Mouse (Mus musculus) left cerebral cortex, postnatal 36 days (tissue): ENCODE measurements around the gene Sys1. TPM values are rescaled to one million over a fixed set of nuclear protein-coding genes. Genes with fewer than 3 reads are reported as not detected.
A peak's percentile ranks its signal among the peaks of the same experiment; 100 is the strongest.

ENCODE experiments used
- DNase-seq, 2 experiments: peaks; one replicate each; pipeline ENCODE4 v3.0.0; 2021 to 2022; ENCODE audit warnings: low spot score in 2 of 2, mixed read lengths in 1 of 2
- intact Hi-C: fragments of 180-260 bp; cut with DNase I; formaldehyde crosslinking; loops from one replicate; pipeline ENCODE4 v1.15.1; 2025
- total RNA-seq, 2 experiments: library from RNA; stranded (reverse); gene quantifications; 2 replicates each; pipeline ENCODE4 v1.2.3; 2021

Gene Sys1
- total RNA-seq, 2 experiments from 2014 or later = 34.7 to 40.4 TPM

DNA sequence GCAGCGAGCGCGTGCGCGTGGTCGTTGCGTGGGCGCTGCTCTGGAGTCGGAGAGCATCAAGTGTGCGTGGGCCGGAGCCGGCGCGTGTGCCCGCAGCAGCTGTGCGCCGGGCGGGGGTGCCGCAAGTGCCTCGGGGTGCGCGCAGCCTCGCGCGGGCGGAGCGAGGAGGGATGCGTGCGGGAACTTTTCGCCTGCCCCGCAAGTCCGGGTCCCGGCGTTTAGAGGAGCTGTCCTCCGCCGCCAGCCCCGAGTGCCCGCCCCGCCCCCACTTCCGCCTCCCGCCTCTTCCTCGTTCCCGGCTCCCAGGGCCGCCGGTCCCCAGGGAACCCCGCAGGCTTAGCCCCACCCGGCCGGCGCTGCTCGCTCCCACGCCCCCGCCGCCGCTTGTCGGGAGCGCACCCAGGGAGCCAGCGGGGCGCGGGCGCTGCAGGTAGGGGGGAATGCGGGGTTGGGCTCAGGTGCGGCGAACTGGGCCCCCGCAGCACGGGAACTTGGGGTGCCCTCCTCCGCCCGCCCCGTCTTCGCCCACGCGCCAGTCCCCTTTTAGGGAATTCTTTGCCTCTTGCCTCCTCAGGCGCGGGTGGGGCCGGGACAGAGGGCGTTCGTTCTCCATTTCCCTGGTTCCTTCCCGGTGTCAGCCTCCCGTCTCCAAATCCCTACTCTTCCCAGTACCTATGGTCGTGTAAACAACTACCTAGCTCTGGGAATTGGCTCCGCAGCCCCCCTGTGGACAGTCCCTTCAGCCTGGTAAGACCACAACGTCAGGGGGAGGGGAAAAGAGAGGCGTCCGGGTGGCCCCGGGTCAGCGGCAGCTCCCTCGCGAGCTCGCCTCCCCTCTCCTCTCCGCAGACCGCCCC is 29.7 kb downstream of the Sys1 start:
- DNase-seq = peak; percentile 67 to 91
- intact Hi-C loops = loop anchor here (5.0 kb wide), 1 partner anchor 71 kb away; no protein-coding TSS in a partner anchor

DNA sequence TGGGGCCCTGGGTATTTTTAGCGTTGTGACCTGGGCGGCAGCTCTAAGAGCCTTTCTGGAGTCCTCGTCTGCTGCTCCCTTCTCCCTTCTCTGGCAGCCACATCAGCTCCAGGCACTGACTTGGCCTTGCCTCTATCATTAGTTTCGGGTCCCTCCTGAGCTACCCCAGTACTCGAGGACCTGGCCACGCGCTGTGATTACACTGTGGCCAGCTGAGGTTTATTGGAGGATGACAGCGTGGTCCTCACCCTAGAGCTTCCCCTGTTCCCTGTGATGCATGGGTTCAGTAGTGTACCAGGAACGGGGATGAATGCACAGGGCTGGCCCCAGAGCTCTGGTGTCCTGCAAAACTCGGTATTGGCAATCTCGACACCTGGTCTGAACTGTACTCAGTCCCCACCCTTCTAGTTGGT is 30.4 kb downstream of the Sys1 start:
- DNase-seq = no peak
- intact Hi-C loops = loop anchor here (5.0 kb wide), 1 partner anchor 70 kb away; no protein-coding TSS in a partner anchor

DNA sequence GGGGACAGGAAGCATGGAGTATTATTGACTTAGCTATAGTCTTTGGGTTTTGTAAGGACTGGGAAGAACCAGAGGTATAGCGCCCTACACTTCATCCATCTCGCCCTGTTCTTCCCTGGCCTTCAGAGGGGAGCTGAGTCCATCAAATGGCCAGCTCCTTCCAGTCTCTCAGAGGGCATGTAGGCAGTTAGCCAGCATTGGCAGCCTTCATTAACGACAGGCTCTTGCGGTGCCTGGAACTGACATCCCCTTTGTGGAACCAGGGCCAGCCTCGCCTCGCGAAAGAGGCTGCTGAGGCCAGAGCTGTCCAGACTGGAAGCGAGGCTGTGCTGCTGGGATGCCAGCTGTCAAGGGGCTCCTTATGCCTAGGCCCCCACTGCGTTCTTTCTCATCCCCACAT is 31.0 kb downstream of the Sys1 start:
- intact Hi-C loops = loop anchor here (5.0 kb wide), 1 partner anchor 69 kb away; no protein-coding TSS in a partner anchor
- DNase-seq = peak; percentile 34 to 39

DNA sequence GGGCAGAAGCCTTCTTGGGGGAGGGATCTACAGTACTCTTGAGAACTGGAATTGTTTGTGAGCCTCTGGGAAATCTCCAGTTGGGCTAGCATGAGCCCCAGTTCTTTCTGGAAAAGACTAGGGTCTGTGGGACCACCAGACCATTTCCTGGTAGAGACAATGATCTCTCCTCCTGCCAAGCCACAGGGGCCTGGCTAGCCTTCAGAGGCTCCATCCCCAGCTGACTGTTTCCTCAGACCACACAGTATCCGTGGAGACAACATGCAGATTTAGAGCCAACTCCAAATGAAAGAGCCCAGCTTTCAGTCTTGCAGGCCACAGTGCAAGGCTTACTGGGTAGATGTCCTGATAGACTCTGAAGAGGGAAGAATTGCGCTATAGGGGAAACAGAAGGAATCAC is 37.4 kb downstream of the Sys1 start:
- intact Hi-C loops = no loop called here
- no peak for DNase-seq

DNA sequence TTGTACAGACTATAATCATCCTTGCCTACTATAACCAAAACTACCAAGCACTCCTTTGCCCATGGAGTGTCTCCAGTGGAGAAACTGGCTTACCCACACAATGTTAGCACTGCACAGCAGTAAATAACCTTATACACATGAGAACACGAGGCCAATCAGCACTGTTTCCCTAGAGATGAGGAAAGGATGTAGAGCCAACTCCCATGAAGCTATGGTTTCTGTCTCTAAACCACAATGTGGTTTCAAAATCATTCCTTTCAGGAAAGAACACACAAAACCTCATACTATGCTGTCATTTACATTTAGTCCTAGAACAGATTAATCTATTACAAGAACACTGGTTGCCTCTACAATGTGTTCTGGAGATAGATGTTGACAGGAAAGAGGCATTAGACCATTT is 39.6 kb downstream of the Sys1 start:
- no peak for DNase-seq
- intact Hi-C loops = loop anchor here (2.0 kb wide), 1 partner anchor 36 kb away; the partner anchor contains the start of gene Gm20458

DNA sequence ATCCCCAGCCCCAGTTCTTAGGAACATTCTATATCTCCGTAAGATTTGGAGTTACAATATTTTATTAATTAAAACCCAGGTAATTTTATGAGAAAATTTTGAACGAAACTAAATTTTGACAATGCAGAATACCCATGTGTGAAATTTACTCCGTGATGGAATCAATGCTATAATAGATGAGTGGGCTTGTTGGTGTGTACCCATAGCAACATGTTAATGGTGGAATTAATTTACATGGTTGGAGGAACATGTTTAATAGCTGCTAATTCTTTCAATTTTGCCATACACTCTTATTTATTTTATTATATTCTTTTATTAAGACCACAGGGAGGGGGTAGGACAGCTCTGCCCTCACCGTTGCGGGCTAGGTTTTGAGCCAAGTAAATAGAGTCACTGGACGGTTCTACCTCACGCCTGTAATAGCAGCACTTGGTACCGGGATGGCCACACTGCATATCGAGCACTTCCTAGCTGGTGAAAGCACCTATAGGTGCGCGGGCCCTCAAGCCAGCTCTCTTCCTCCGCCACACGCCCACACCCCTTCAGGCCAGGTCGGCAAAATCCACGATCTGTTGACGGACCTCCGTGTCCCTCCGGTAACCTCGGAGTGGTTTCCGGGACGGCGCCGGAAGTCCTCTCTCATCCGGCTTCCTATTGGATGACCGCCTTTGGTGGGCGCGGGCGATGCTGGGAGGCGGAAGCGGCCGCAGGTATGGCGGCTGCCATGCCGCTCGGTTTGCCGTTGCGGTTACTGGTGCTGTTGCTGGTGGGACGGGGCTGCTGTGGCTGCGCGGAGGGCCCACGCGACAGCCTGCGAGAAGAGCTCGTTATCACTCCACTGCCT is 40.3 kb downstream of the Sys1 start, which contains the start of gene Pigt:
Gene Pigt, plus strand, starts transcription at position 674 of the 844 bp plus-strand sequence.
- DNase-seq = peak; percentile 86 to 90
- intact Hi-C loops = loop anchor here (2.0 kb wide), 1 partner anchor 36 kb away; the partner anchor contains the start of gene Gm20458

DNA sequence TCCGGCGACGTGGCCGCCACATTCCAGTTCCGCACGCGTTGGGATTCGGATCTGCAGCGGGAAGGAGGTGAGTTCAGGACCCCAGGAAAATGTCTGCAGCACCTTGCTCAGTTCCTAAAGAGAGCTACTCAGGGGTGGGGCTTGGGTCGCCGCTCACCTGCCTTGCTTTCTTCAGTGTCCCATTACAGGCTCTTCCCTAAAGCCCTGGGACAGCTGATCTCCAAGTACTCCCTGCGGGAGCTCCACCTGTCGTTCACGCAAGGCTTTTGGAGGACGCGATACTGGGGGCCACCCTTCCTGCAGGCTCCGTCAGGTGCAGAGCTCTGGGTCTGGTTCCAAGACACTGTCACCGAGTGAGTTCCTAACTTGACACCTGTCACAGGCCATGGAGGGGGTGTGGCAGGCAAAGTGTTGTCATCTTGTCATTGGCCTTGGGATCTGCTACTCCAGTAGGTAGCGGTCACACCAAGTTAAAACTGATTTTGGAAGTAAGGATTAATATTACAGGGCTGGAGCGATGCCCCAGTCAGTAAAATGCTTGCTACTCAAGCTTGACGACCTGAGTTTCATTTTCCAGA is 41.0 kb downstream of the Sys1 start:
- intact Hi-C loops = loop anchor here (2.0 kb wide), 1 partner anchor 37 kb away; the partner anchor contains the start of gene Gm20458
- no peak for DNase-seq

DNA sequence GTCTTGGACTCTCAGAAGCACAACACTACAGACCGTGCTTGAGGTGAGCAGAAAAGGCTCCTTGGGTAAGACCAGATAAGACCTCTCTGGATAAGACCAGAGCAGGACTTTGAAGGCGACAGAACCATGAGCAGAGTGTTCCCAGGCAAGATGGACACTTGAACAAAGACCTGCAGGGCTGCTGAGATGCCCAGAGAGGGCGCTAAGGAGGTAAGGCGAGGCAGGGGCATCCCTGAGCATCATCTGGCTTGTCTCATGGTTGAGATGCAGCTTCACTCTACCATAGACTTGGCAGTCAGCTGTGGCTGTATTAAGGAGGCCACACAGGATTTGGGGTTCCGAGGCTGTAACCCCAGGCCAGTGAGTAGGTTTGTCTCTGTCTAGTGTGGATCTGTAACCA is 42.6 kb downstream of the Sys1 start:
- DNase-seq = no peak
- intact Hi-C loops = no loop called here

DNA sequence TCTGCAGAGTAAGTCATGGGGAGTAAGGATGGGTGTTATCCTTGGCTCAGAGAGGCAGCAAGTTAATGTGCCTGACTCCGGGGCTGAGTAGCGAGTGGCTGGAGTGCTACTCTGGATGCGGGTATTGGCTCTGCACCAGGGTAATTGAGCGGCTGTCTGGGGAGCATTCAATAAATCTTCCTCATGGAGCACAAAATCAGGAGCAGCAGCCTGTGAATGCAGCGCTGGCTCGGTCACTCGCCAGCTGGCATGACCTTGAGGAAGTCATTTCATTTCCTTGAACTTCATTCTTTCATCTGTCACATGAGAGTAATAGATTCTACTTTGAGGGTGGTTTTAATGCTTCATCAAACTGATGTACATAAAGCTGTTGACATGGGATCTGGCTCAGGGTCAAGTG is 43.7 kb downstream of the Sys1 start:
- DNase-seq = no peak
- intact Hi-C loops = no loop called here

DNA sequence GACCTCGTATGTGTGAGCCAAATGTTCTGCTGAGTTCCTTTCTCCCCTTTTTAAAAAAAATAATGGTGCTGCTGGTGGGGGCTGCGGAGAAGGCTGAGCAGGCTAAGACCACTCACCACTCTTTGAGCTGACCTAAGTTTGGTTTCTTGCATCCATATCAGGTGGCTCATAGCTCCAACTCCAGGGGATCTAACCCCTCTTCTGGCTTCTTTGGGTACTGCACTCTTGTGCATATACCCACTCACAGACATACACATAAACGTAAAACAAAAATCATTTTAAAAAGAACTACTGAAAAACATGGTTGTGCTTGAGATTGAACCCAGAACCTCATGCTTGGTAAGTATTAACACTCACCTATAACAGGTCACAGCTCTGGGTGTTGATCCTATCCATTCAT is 48.2 kb downstream of the Sys1 start:
- intact Hi-C loops = no loop called here
- DNase-seq = no peak

DNA sequence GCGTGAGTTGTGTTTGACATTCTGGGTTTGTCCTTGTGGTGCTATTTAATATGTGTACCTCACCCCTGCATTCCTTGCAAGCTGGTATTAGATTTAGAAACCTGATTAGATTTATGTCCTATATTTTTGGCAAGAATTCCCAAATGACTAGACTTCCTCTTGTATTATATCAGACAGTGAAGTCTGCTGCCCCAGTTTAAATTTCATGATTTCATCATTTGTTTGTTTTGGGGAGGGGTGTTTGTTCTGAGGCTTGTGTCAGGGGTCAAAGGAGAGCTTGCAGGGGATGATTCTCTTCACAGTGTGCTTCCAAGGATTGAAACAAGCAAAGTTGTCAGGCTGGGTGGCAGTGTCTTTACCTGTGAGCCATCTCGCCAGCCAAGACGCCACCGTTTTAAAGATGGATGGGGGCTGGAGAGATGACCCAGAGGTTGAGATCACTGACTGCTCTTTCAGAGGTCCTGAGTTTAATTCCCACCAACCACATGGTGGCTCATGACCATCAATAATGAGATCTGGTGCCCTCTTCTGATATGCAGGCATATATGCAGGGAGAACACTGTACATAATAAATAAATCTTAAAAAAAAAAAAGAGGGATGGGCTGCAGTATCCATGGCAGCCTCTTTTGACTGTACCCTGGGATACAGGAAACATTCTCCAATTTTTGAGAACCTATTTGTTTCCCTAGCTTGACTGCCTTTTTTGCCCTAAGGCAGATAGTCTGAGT is 49.0 kb downstream of the Sys1 start:
- intact Hi-C loops = no loop called here
- no peak for DNase-seq

DNA sequence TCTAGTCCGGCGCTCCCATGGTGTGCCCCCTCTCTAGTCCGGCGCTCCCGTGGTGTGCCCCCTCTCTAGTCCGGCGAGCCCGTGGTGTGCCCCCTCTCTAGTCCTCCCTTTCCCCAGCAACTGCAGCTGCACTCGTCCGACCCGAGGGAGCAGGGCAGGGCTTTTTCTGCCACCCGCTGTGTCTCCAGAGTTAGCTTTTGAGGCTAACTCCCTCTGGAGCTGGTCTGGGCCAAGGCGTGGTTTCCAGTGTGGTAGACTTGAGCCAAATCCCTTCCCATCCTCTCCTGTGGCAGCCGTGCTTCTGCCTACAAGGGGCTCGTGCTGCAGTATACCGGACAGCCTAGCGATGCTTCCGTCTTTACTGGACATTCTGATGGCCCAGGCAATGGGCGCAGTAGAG is 51.0 kb downstream of the Sys1 start:
- no peak for DNase-seq
- intact Hi-C loops = no loop called here

DNA sequence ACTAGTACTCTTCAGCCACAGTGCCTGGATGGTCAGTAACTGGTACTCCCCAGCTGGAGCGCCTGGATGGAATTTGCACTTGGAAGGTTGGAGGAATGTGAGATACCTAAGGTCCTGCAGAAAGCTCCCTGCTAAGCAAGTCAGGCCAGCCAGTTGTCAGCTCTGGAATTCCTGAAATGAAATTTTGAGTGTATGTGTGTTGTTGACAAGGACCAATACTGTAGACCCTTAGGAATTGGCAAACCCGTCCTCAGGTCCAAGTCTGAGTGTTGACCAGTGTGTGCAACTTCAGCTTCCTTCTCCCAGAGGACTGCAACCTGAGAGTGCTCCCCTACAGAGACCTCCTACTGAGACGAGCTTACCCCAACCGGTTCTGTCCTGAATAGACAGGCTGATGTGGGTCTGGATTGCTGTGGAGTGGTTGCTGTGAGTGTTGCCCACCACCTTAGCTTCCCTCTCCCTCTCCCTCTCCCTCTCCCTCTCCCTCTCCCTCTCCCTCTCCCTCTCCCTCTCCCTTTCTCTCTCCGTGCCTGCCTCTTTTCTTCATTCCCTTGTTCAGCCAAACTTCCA is 53.9 kb downstream of the Sys1 start:
- DNase-seq = no peak
- intact Hi-C loops = loop anchor here (10.0 kb wide), 1 partner anchor 96 kb away; no protein-coding TSS in a partner anchor

DNA sequence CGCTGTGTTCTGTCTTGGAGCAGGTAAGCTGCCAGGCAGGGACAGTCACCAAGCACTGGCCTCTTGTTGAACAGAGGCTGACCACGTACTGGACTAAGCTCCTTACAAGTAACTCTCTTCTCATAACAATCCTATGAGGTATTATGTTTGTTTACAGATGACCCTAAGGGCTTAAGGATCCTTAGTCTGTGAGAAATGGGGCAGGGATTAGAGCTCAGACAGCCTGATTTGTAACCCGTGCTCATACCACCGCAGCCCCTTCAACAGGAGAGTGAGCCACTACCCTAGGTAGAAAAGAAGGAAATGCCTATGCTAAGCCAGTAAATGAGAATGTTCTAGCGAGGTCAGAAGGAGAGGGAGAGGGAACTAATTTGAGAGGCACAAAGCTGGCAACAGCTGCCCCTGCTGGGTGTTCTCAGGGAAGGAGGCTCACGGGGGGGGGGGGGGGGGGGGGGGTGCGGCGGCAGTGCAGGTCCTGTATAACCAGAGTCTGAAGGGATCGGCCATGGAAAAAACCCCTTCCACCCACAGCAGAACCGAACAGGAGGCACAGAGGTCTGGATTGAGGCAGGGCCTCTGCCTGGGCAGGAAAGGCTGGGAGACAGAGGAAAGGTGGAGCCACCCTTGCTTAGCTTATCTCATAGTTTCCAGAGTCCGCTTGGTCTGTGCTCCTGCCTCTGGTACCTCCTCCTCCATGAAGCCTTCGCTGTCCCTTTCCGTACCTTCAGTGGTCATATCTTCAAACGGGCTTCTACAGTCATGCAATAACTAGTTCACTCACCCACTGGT is 55.6 kb downstream of the Sys1 start:
- intact Hi-C loops = loop anchor here (10.0 kb wide), 1 partner anchor 98 kb away; no protein-coding TSS in a partner anchor
- DNase-seq = no peak

DNA sequence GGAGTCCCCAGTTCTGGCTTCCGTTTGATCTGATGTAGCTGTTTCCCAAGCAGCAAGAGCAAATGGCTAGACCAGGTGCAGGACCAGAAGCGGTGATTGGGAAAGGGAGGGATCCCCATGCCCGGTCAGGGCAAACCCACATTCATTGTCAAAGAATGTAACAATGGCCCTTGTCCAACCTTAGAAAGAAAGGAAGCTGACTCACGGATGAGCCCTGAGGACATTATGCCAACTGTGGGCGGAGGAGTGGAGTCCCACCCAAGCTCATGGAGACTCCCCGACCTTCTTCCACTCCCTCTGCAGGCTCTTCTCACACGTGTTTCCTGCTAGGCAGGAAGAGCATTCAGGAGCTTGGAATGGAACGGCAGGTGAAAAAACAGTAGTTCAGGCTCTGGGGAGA is 56.6 kb downstream of the Sys1 start:
- no peak for DNase-seq
- intact Hi-C loops = loop anchor here (10.0 kb wide), 1 partner anchor 99 kb away; no protein-coding TSS in a partner anchor

DNA sequence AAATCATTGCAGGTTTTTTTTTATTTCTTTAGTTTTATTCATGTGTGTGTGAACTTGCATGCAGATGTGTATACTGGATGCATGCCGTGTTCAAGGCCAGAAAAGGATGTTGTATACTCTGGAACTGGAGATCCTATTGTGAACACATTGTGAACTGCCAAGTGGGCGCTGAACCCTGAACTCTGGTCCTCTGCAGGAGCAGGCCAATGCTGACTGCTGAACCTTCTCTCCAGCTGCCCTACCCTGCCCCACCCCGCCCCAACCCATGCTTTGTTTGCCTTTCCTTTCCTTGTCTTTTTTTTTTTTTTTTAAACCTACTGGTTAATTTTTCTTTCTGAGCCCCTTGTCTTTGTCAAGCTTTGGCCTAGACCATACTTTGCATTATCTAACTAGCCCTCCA is 58.2 kb downstream of the Sys1 start:
- DNase-seq = no peak
- intact Hi-C loops = loop anchor here (5.0 to 10.0 kb wide), 2 partner anchors 53 to 100 kb away; partner anchors contain the start of gene Gm20458

DNA sequence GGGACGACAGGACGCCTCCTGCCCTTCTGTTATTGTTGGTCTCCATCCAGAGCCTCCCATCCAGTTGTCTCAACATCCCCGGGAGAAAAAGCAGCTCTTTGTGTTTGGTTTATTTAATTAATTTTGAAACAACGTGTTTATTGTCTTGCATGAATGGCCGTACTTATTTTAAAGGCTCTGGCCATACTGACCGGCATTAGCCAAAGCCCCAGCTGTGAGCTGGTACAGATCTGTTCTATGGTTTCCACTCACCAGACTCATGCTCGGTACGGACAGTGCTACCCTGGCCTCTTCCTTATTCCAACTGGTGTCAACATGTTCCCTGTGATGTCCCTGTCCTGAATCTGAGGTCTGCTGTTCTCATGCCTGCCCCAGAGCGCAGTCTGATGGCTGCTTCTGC is 59.1 kb downstream of the Sys1 start:
- intact Hi-C loops = loop anchor here (5.0 to 10.0 kb wide), 2 partner anchors 54 to 101 kb away; partner anchors contain the start of gene Gm20458
- DNase-seq = no peak

DNA sequence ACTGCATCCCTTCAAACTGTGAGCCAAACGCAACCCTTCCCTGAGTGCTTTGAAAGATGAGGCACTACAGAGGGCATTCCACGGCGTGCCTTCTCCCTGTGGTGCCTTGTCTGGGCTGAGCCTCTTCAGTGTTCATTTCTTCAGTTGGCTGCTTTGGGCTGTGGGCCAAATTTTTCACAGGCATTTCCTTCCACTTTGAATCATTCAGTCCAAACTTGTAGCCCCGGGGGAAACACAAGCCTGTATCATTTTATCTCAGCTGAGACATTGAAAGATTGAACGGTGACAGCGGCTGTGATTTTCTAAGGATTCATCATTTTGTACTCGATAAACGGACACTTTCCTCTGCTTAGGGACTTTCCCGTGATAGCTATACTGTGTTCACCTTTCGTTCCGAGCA is 59.8 kb downstream of the Sys1 start:
- intact Hi-C loops = loop anchor here (5.0 to 10.0 kb wide), 2 partner anchors 54 to 102 kb away; partner anchors contain the start of gene Gm20458
- DNase-seq = no peak
